Mouse (Mus musculus): Measurements from ENCODE around the gene Col19a1.

DNA sequence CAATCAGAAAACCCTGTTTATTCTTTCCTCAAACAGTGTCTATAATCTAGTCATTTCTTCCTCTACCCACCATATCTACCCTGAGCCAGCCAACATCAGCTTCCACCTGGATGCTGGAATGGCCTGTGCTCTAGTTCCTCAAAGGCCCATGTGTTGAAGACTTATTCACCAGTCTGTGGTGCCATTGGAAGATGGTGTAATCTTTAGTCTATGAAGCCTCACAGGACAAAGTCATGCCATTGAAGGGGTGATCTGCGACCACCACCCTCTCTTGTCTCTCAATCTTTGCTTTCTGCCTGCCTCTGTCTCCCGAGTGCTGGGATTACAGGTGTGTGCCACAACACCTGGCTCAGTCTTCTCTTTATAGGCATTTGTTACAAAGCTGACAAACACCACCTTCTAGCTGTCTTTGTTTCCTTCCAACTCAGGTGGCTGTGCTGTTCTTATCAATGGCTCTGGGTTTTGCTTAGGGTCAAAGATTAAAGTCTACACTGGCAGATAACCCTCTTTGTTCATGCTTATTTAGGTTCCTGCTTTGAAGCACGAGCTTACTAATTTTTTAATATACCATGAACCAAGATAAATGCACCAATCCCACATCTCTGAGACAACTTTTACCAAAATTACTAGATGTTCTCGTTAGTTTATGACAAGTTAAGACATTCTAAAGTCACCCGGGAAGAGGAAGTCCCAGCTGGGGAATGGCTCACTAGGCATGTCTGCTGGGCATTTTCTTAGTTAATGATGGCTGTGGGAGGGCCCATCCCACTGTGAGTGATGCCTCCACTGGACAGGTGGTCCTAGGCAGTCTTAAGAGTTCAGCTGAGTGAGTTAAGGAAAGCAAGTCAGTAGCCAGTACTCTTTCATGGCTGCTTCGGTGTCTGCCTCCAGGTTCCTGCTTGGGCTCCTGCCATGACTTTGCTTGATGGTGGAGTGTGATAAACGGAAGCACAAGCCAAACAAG is 292.0 kb downstream of the Col19a1 start:
- TF ChIP-seq FLI1 (IDR thresholded peaks at IDR 0.05; ENCODE audit: low read length) (no peak), GATA1 (IDR thresholded peaks at IDR 0.05; ENCODE audit: borderline replicate concordance, low read length) (no peak)
